In the genomic region with DNA sequence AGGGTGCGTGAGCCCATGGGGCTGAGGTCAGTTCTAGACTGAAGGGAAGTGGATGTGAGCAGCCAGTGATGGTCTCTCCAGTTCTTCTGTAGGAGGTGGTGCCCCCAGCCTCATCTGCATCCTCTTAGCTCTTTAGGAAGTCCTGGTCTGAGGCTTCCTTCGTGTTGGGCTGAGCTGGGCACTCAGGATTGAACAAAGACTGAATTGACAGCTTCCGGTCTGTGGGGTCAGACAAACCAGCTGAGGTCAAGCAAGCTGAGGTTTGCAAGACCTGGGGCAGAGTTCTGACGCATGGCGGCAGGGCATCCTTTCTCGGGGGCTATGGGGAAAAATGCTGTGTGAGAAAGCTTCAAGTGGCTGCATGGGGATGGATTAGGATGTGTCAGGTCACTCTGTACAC, we compare ENCODE assay signal across 11 mouse cellular contexts. TPM values are rescaled to one million over a fixed set of nuclear protein-coding genes. Genes with fewer than 3 reads are reported as not detected.
DNase-seq lines count a peak whose midpoint lies in the region; ATAC-seq and TF ChIP-seq lines count a peak whose summit lies in the region.
"Had no signal": no experiment of that assay in that cellular context is flagged by ENCODE, and none has a peak within 500 bp of the region (broad histone marks: within the 10 kb centered on the region; RNA-seq: fewer than 3 reads in every experiment).

No protein-coding gene starts in this region.

- 53% methylated on average over 6 of the region's 6 CpGs for WGBS in heart, adult 2 months
- WGBS in intestine, embryonic 16.5 days = 52% methylated on average over 6 of the region's 6 CpGs

- no peak for TF ChIP-seq CTCF in heart, adult 2 months (IDR thresholded peaks at IDR 0.05)
- TF ChIP-seq CTCF in layer of hippocampus, adult 2 months (conservative IDR thresholded peaks at IDR 0.05) = no peak
- TF ChIP-seq CTCF in cortical plate, adult 2 months (IDR thresholded peaks at IDR 0.05; ENCODE audit: extremely low read depth, insufficient read depth, low read length) = no peak

- H3K9me3 ChIP-seq in intestine, embryonic 16.5 days (ENCODE audit: control insufficient read depth, low read length) = no peaks in the 10 kb centered on the region

- no peak overlapping the region for H3K4me3 ChIP-seq in heart, adult 2 months
- H3K4me3 ChIP-seq in layer of hippocampus, adult 2 months = peak overlapping the region; percentile 36
- no peak overlapping the region for H3K4me3 ChIP-seq in cortical plate, adult 2 months (ENCODE audit: insufficient read depth, low read length)
- H3K4me3 ChIP-seq in intestine, embryonic 16.5 days (ENCODE audit: low read length) = no peak overlapping the region

- DNase-seq in heart, adult 2 months = no peak
- no peak for DNase-seq in heart, postnatal 25 days (ENCODE audit: low spot score)
- DNase-seq in layer of hippocampus, adult 2 months (ENCODE audit: low spot score in 2 of 2) = no peak
- no peak for DNase-seq in layer of hippocampus, postnatal 36 days
- no peak for DNase-seq in gastrocnemius, postnatal 14 days
- no peak for DNase-seq in thymus, postnatal 4 days
- DNase-seq: cerebellum, postnatal 25 days; layer of hippocampus, adult 9-11 months had no signal

- no peaks in the 10 kb centered on the region for H3K79me2 ChIP-seq in heart, adult 2 months (replicated peaks; ENCODE audit: control insufficient read depth, insufficient read depth, low read length)

- ATAC-seq in intestine, embryonic 16.5 days = no peak

- no peak for TF ChIP-seq EP300 in heart, adult 2 months (IDR thresholded peaks at IDR 0.05; ENCODE audit: insufficient read depth, low read depth, low read length)

- no peaks in the 10 kb centered on the region; the same call in 1 of the 2 replicates for H3K36me3 ChIP-seq in heart, adult 2 months (ENCODE audit: control insufficient read depth, insufficient read depth, low read length)
- H3K36me3 ChIP-seq in intestine, embryonic 16.5 days (ENCODE audit: control insufficient read depth, insufficient read depth, low read length) = 0 out of 2 replicates have a peak, but pooled peaks cover 3% of the 10 kb centered on the region

- H3K4me2 ChIP-seq in intestine, embryonic 16.5 days (ENCODE audit: low read depth, low read length) = 0 out of 2 replicates have a peak overlapping the region, but pooled peaks have one; percentile 5

- no peaks in the 10 kb centered on the region for H3K27me3 ChIP-seq in heart, adult 2 months (ENCODE audit: control insufficient read depth, insufficient read depth, low read length)
- no peaks in the 10 kb centered on the region for H3K27me3 ChIP-seq in intestine, embryonic 16.5 days (replicated peaks; ENCODE audit: control insufficient read depth, insufficient read depth, low read length)

- no peak overlapping the region for H3K27ac ChIP-seq in heart, adult 2 months
- H3K27ac ChIP-seq in layer of hippocampus, adult 2 months = peak overlapping the region; percentile 87
- peak overlapping the region; percentile 90 for H3K27ac ChIP-seq in cortical plate, adult 2 months (ENCODE audit: insufficient read depth, low read length)
- H3K27ac ChIP-seq in intestine, embryonic 16.5 days (ENCODE audit: low read length) = peak overlapping the region; percentile 23; the same call in 1 of the 2 replicates

- peaks cover 36% of the 10 kb centered on the region for H3K4me1 ChIP-seq in heart, adult 2 months (ENCODE audit: control insufficient read depth, insufficient read depth, low read length)
- peaks cover 1% of the 10 kb centered on the region; the same call in 1 of the 2 replicates for H3K4me1 ChIP-seq in cortical plate, adult 2 months (ENCODE audit: control insufficient read depth, insufficient read depth, low read length)
- H3K4me1 ChIP-seq in intestine, embryonic 16.5 days (ENCODE audit: control insufficient read depth, insufficient read depth, low read length) = peaks cover 68% of the 10 kb centered on the region

- intact Hi-C loops in heart, adult 2 months (cut with DNase I) = no loop called here
- intact Hi-C loops in heart, postnatal 25 days (cut with DNase I) = no loop called here
- intact Hi-C loops in gastrocnemius, postnatal 14 days (cut with DNase I; ENCODE audit: low total_unique reads) = no loop called here

- H3K9ac ChIP-seq in heart, adult 2 months (ENCODE audit: low read depth, low read length) = peak overlapping the region; percentile 8; the same call in 1 of the 2 replicates
- 0 out of 2 replicates have a peak overlapping the region, but pooled peaks have one; percentile 48 for H3K9ac ChIP-seq in intestine, embryonic 16.5 days (ENCODE audit: low read depth, low read length)

- no peak for TF ChIP-seq POLR2A in heart, adult 2 months (IDR thresholded peaks at IDR 0.05; ENCODE audit: insufficient read depth, low read depth, low read length)
- TF ChIP-seq POLR2A in cortical plate, adult 2 months (IDR thresholded peaks at IDR 0.05; ENCODE audit: extremely low read depth, insufficient read depth, low read length) = no peak

RNA-seq across cellular contexts. Expression of gene Csrp1, which starts 15.6 kb away (rescaled TPM):
- 10 to 100 TPM; 50.1 to 50.5 TPM for total RNA-seq in heart, adult 2 months (2021)
- 99.2 and 128 TPM in 2 replicates for polyA plus RNA-seq in heart, adult 2 months (2012; rRNA removed)
- total RNA-seq in heart, postnatal 25 days (2021) = 10 to 100 TPM; 48.0 to 56.7 TPM
- 100 to 1,000 TPM; 220 to 231 TPM for total RNA-seq in layer of hippocampus, adult 2 months (2021)
- 100 to 1,000 TPM; 211 to 220 TPM for total RNA-seq in layer of hippocampus, postnatal 36 days (2021)
- polyA plus RNA-seq in cortical plate, adult 2 months (2012; rRNA removed) = 346 and 369 TPM in 2 replicates
- 215 TPM in 2 replicates for polyA plus RNA-seq in intestine, embryonic 16.5 days (2015; fragmentation: Nextera tagmentation; extraction: Ambion mirVana)
- total RNA-seq in gastrocnemius, postnatal 14 days (2021) = 10 to 100 TPM; 40.6 to 53.4 TPM

RNA-seq across cellular contexts. Expression of gene Phlda3, which starts 30.5 kb away (rescaled TPM):
- total RNA-seq in heart, adult 2 months (2021) = 10 to 100 TPM in 1 of 2 experiments, 1 to 10 TPM in 1; 8.4 to 11.5 TPM
- polyA plus RNA-seq in heart, adult 2 months (2012; rRNA removed) = 23.3 and 36.8 TPM in 2 replicates
- 10 to 100 TPM; 12.9 to 14.6 TPM for total RNA-seq in heart, postnatal 25 days (2021)
- total RNA-seq in layer of hippocampus, adult 2 months (2021) = 10 to 100 TPM; 11.8 to 12.1 TPM
- total RNA-seq in layer of hippocampus, postnatal 36 days (2021) = 10 to 100 TPM; 14.0 to 16.6 TPM
- 55.8 and 57.3 TPM in 2 replicates for polyA plus RNA-seq in cortical plate, adult 2 months (2012; rRNA removed)
- 36.2 and 36.6 TPM in 2 replicates for polyA plus RNA-seq in intestine, embryonic 16.5 days (2015; fragmentation: Nextera tagmentation; extraction: Ambion mirVana)
- total RNA-seq in gastrocnemius, postnatal 14 days (2021) = 10 to 100 TPM; 25.4 to 39.5 TPM

RNA-seq across cellular contexts. Expression of gene Tnni1, which starts 43.8 kb away (rescaled TPM):
- total RNA-seq in heart, adult 2 months (2021) = 1 to 10 TPM in 1 of 2 experiments, under 1 TPM in 1; 0.84 to 1.1 TPM
- polyA plus RNA-seq in heart, adult 2 months (2012; rRNA removed) = 1.3 and 2.5 TPM in 2 replicates
- total RNA-seq in heart, postnatal 25 days (2021) = 1 to 10 TPM; 2.0 to 2.3 TPM
- total RNA-seq in layer of hippocampus, adult 2 months (2021) = 1 to 10 TPM; 2.9 to 3.2 TPM
- total RNA-seq in layer of hippocampus, postnatal 36 days (2021) = 1 to 10 TPM; 2.1 to 3.5 TPM
- polyA plus RNA-seq in cortical plate, adult 2 months (2012; rRNA removed) = 17.4 and 18.8 TPM in 2 replicates
- 6.4 and 8.7 TPM in 2 replicates for polyA plus RNA-seq in intestine, embryonic 16.5 days (2015; fragmentation: Nextera tagmentation; extraction: Ambion mirVana)
- total RNA-seq in gastrocnemius, postnatal 14 days (2021) = 100 to 1,000 TPM; 204 to 373 TPM
- polyA plus RNA-seq: liver, adult 2 months had no signal

Comparison
In these comparisons a context has a peak if more than half of its experiments do, and no peak if none do; other contexts are left out.
1. RNA of gene Tnni1, which starts 43.8 kb away (total RNA-seq): 204 to 373 TPM in gastrocnemius, postnatal 14 days; 2.1 to 3.5 TPM in layer of hippocampus, postnatal 36 days, 2.9 to 3.2 TPM in layer of hippocampus, adult 2 months, 2.0 to 2.3 TPM in heart, postnatal 25 days and 0.84 to 1.1 TPM in heart, adult 2 months; every median in the first group is over 10 times any median in the second.